Comparison of ENCODE assay signal across 9 mouse cellular contexts in genomic region chr3:51999671-52000437, GRCm38 (mm10).
DNase-seq lines count a peak whose midpoint lies in the region; ATAC-seq lines count a peak whose summit lies in the region.
"Had no signal": no experiment of that assay in that cellular context is flagged by ENCODE, and none has a peak within 500 bp of the region (broad histone marks: within the 10 kb centered on the region; RNA-seq: fewer than 3 reads in every experiment).

No protein-coding gene starts in this region.

- intact Hi-C loops in left cerebral cortex, postnatal 4 days (cut with DNase I), result loop anchor here (10.0 kb wide), 1 partner anchor 95 kb away; no protein-coding TSS in a partner anchor

- no peaks in the 10 kb centered on the region for H3K36me3 ChIP-seq in kidney, embryonic 16.5 days (ENCODE audit: insufficient read depth, low read length)
- H3K36me3 ChIP-seq: limb, embryonic 15.5 days had no signal

- peak overlapping the region; percentile 3; the same call in 1 of the 2 replicates for H3K27ac ChIP-seq in kidney, embryonic 16.5 days (ENCODE audit: low read length)
- H3K27ac ChIP-seq: limb, embryonic 15.5 days had no signal

- peak; percentile 90 for DNase-seq in T-cell, adult 2 months (ENCODE audit: low spot score)
- peak; percentile 36 for DNase-seq in c-Kit-positive CD71-positive TER-119-positive erythroid progenitor cells, embryonic 14.5 days (ENCODE audit: low spot score)
- DNase-seq in thymus, postnatal 25 days, result peak; percentile 83
- DNase-seq in urinary bladder, adult 18-20 months (ENCODE audit: low spot score in 2 of 2), result no peak
- no peak for DNase-seq in left cerebral cortex, postnatal 4 days
- no peak for DNase-seq in frontal cortex, postnatal 36 days (ENCODE audit: low spot score in 2 of 2)

- H3K9ac ChIP-seq in kidney, embryonic 16.5 days (replicated peaks; ENCODE audit: low read length), result no peak overlapping the region
- H3K9ac ChIP-seq: limb, embryonic 15.5 days had no signal

- H3K4me1 ChIP-seq in kidney, embryonic 16.5 days (ENCODE audit: insufficient read depth, low read length), result peaks cover 6% of the 10 kb centered on the region; the same call in 1 of the 2 replicates
- H3K4me1 ChIP-seq: limb, embryonic 15.5 days had no signal

- H3K4me2 ChIP-seq in kidney, embryonic 16.5 days (replicated peaks; ENCODE audit: low read depth, low read length), result no peak overlapping the region
- H3K4me2 ChIP-seq: limb, embryonic 15.5 days had no signal

- ATAC-seq in kidney, embryonic 16.5 days (ENCODE audit: low FRiP score, low TSS enrichment), result peak; percentile 64
- ATAC-seq in megakaryocyte, adult 5-6 weeks (ENCODE audit: poor library complexity, severe bottlenecking), result peak; percentile 98

- H3K27me3 ChIP-seq in kidney, embryonic 16.5 days (ENCODE audit: insufficient read depth, low read length), result no peaks in the 10 kb centered on the region
- H3K27me3 ChIP-seq: limb, embryonic 15.5 days had no signal

- WGBS in kidney, embryonic 16.5 days, result 79% methylated on average over 21 of the region's 21 CpGs

- H3K9me3 ChIP-seq in kidney, embryonic 16.5 days (ENCODE audit: low read length), result no peaks in the 10 kb centered on the region
- H3K9me3 ChIP-seq: limb, embryonic 15.5 days had no signal

- H3K4me3 ChIP-seq in kidney, embryonic 16.5 days (ENCODE audit: low read length), result no peak overlapping the region
- H3K4me3 ChIP-seq: limb, embryonic 15.5 days had no signal

Comparison
In these comparisons a context has a peak if more than half of its experiments do, and no peak if none do; other contexts are left out.
1. DNase-seq: peak in T-cell, adult 2 months (single experiment), c-Kit-positive CD71-positive TER-119-positive erythroid progenitor cells, embryonic 14.5 days (single experiment) and thymus, postnatal 25 days (single experiment); none in urinary bladder, adult 18-20 months (0 of 2), left cerebral cortex, postnatal 4 days (single experiment) and frontal cortex, postnatal 36 days (0 of 2).